Mouse (Mus musculus): ENCODE data around the gene Spire2.

GRCm38 (mm10) chr8:123287362-123287761, 45.2 kb upstream of the Spire2 start:
- no peak for TF ChIP-seq CTCF (IDR thresholded peaks at IDR 0.05; ENCODE audit: borderline replicate concordance, extremely low read depth, insufficient read depth, insufficient read length)
- no peak for TF ChIP-seq POLR2A (IDR thresholded peaks at IDR 0.05; ENCODE audit: borderline replicate concordance, extremely low read depth, insufficient read depth, insufficient read length, poor library complexity, severe bottlenecking)

All from brain, embryonic 14.5 days (tissue).